Mouse (Mus musculus) thymus, postnatal 0 days (tissue): ENCODE measurements at regions not wholly inside any gene's neighbourhood (a gene's known extent, or its start where the extent isn't known, plus 50 kb on each side); places are given as distances from the start of the nearest gene placed in this dataset.

Source experiments
- DNase-seq: peaks from one replicate; pipeline ENCODE4 v3.0.0-alpha.2; 2015; ENCODE audit warnings: low spot score

- DNase-seq, result no peak
Observed at GRCm38 (mm10) chr7:135882306-135882705, 166.1 kb upstream of the Mki67 start.

DNA sequence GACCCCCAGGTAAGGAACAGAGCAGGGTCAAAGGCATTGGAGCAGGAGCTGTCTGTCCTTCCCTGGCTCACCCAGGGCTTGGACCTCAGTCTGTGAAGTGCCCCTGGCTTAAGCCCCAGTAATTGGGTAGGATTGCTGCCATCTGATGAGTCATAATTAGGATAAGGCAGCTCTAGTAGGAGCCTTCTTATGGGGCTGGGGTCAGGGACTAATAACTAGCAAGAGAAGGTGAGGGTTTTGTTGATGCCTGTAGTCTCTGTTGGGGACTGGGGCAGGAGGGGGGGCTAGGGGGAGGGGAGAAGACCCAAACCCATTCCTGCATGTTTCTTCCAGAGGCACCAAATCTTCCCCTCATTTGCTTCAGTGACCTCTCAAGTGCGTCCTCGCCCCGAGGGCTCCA is 172.4 kb upstream of the Mki67 start:
- DNase-seq, result no peak

- DNase-seq, result no peak
Observed at GRCm38 (mm10) chr7:135889016-135889726, 173.0 kb upstream of the Mki67 start.

DNA sequence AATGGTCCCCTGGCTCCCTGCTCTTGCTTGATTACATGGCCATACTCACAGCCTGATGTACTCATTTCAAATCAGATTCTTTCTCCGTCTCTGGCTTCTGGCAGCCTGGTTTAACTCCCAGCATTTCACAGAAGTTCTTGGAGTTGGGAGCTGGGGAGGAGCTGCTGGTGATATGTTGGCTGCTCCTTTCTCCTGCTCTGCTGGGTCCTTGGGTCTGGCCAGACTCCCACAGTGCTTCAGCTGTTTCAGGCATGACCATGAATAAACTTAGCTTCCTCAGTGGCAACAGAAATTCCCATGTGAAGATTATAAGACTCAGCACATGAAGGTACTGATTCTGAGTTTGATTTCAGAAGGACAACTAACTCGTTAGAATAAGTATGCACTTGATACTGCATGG is 182.7 kb upstream of the Mki67 start:
- no peak for DNase-seq

DNA sequence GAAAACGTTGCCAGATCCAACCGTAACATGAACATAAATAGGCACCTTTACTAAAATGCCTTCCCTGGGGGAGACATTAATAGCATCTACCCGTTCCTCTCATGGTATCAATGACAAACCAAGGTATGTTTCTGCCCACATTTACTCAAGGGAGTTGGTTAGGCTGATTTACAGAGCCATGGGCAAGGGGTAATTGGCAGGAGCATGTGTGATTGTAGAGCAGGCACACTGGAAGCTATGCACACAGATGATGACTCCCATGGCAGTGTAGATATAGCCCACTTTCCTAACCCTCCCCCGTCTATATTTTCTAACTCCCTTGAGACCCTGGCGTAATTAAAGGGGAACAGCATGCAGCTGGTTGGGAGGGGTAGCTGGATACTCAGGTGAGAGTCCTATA is 183.6 kb upstream of the Mki67 start:
- DNase-seq, result no peak

- no peak for DNase-seq
Observed at GRCm38 (mm10) chr7:135900861-135901321, 184.7 kb upstream of the Mki67 start.

GRCm38 (mm10) chr7:135902106-135903055 is 186.2 kb upstream of the Mki67 start:
- DNase-seq, result no peak

GRCm38 (mm10) chr7:135911376-135911775 is 195.2 kb upstream of the Mki67 start:
- no peak for DNase-seq

DNA sequence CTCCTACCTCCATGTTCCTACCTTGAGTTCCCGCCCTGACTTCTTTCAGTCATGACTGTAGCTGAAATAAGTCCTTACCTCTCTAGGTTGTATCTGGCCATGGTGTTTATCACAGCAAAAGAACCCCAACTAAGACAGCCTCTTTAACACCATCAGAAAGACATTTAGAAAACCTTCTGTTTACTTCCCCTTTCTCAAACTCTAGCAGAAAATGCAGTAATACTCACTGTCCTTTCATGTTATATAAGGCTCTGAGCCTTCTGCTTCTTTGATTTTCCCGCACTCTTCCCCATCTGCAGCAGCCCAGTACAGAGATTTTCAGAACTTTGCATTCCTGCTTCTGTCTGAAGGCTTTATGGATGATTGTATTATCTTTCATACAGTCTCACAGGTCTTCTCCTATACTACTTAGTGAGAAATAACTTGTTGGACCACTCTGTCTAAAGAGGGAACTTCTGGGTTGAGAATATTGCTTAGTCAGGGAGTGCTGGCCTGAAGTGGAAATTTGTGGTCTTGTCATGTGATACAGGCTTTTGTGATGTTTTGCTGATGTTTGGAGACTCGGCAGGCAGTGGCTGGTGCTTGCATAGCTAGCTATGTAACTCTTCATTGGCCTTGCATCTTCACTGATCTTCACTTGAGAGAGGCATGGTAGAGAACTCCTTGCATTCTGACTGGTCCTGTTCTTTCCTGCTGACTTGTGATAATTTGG is 197.9 kb upstream of the Mki67 start:
- DNase-seq, result no peak

DNA sequence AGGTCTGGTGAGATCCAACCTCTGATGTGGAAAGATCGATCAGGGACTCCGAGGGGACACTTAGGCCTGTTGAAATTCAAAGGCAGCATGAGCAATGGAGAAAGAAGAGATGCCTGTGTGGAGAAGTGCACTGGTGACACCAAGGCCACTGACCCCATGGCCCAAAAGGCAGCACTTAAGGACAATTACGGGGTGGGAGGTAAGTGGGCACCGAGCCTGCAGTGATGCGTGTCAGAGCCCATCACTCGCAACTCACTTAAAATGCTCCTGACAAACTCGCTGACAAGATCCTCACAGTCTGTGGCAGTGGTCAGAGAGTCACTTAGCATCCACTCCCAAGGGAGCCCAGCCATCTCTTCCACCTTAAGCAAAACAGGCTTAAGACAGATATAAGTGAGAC is 207.7 kb upstream of the Mki67 start:
- no peak for DNase-seq

DNA sequence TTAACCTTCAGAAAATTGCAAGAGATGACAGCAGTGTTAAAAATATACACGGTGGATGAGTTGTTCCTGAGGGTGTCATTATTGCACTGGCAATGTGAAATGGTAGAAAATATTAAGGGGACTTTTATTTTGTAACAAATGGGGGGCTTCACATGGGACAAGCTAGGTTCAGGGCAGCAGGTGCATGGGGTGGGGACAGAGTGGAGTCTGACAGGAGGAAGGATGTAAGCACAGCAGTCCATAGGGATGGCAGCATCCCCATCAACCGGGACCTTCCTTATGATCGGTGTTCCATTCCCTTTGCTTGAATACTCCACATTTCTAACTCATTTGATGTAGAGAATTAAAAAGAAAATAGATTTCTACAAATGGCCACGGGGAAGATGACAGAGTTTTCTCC is 208.5 kb upstream of the Mki67 start:
- DNase-seq, result no peak

- DNase-seq, result no peak
Observed at GRCm38 (mm10) chr7:135930091-135930490, 213.9 kb upstream of the Mki67 start.

- no peak for DNase-seq
Observed at GRCm38 (mm10) chr7:135932595-135933175, 216.5 kb upstream of the Mki67 start.

DNA sequence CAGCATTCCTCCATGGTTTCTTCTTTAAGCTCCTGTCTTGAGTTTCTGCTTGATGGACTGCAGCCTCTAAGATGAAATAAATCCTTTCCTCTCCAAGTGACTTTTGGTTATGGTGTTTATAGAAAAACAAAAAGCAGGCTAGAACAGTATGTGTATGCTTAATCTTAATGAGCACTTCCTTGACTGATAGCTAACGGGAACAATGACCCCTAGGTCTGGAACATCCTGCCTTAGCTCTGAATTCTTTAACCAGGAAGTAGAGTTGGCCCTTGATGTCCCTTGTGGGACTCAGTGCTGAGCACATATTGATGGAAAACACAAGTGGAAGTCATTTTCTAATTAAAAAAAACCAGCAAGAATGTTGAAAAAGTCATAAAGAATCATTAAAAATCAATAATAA is 219.0 kb upstream of the Mki67 start:
- no peak for DNase-seq

- no peak for DNase-seq
Observed at GRCm38 (mm10) chr7:135937465-135937864, 221.3 kb upstream of the Mki67 start.

- DNase-seq, result no peak
Observed at GRCm38 (mm10) chr7:135939341-135939740, 223.2 kb upstream of the Mki67 start.

GRCm38 (mm10) chr7:135942826-135943225 is 226.7 kb upstream of the Mki67 start:
- DNase-seq, result no peak

DNA sequence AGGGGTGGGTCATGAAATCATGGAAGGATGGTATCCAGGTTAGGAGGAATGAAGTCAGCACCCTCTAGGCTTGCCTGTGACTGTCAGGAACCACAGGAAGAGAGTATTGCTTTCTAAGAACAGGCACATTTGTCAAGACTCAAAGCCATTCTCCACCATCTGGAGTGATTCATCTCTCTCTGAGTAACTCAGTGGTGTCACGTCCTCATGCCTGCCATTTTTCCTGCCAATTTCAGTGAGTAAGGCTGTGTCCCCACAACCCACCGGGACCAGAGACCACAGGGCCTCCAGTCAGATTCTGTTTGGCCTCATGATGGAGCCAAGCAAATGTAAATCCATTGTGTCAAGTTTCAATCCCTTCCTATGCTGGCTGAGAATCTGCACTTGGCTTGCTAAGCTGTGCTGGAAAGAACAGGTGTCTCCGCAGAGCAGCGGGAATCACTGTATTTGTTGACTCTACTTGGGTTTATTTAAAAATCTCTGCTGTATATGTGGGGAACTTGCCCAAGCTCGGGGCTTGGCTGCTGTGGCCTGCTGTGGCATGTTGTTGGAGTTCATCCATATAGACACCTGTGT is 230.0 kb upstream of the Mki67 start:
- DNase-seq, result no peak

GRCm38 (mm10) chr7:135961026-135961425 is 244.9 kb upstream of the Mki67 start:
- DNase-seq, result no peak

GRCm38 (mm10) chr7:135965528-135965927 is 249.4 kb upstream of the Mki67 start:
- DNase-seq, result no peak

DNA sequence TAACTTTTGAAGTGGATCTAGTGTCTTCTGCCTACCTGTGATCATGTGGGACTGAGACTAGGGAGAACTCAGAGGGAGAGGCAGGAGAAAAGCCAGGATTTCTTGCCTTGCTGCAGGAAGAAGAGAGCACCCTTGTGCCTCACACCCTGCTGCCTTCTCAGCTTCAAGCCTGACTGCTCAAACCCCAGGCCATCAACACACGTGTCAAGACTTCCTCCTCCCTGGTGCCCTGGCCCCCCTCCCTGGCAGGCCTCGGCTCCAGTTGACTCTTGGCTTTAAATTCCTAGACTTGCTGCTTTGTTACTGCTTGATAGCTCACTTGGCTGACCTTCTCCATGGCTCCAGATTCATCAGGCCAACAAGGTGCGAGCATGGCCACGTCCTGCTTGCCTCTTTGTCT is 250.1 kb upstream of the Mki67 start:
- no peak for DNase-seq
